Mouse (Mus musculus) lung, adult 2 months (tissue): ENCODE results near the gene Eea1. TPM values are rescaled to one million over a fixed set of nuclear protein-coding genes. Genes with fewer than 3 reads are reported as not detected.
"Not testable (repeated sequence)": the region's sequence is repeated elsewhere in the genome, so short reads cannot be mapped to it uniquely, and the experiment has no call there.

Experiments used
- DNase-seq: peaks from one replicate; pipeline ENCODE4 v3.0.0; 2022
- H3K4me1 ChIP-seq: fragments of 200-500 bp; 2 replicates; pipeline ENCODE4 v1.6.1; 2011; ENCODE audit warnings: low read length; ENCODE audit not compliant: control insufficient read depth, insufficient read depth
- H3K4me3 ChIP-seq: fragments of 200-500 bp; replicated peaks from 2 replicates; pipeline ENCODE3; 2011; ENCODE audit warnings: low read depth, mild to moderate bottlenecking, control low read depth, low read length; ENCODE audit errors: extremely low read depth
- CTCF ChIP-seq: fragments of 200-500 bp; IDR thresholded peaks from 2 replicates; pipeline ENCODE4 v1.5.1; 2011; ENCODE audit warnings: mild to moderate bottlenecking, low read length, control low read depth; ENCODE audit not compliant: insufficient read depth
- POLR2A ChIP-seq: fragments of 200-500 bp; IDR thresholded peaks from 2 replicates; pipeline ENCODE4 v1.6.1; 2011; ENCODE audit warnings: low read depth, mild to moderate bottlenecking, control low read depth, low read length, borderline replicate concordance; ENCODE audit errors: extremely low read depth
- WGBS: fragments of 180-500 bp; shearing (Covaris S2); methylation state at CpG from one replicate; pipeline ENCODE4 v1.1.7; 2018; 5-methylcytosine and 5-hydroxymethylcytosine counted together
- polyA plus RNA-seq: library from polyadenylated mRNA; depleted of rRNA; stranded (reverse); fragments of >200 nt; gene quantifications from 2 replicates; pipeline ENCODE4 v1.2.3, GENCODE M21; 2012

Eea1 gene
- polyA plus RNA-seq, 1 experiment = 5.1 TPM

- 90% methylated on average over 4 of the region's 4 CpGs for WGBS
- no peak for DNase-seq
- H3K4me1 ChIP-seq = no peaks in the 10 kb centered on the region
- no peak overlapping the region for H3K4me3 ChIP-seq
- TF ChIP-seq CTCF = no peak
- no peak for TF ChIP-seq POLR2A
Observed at GRCm38 (mm10) chr10:95909246-95909909, 31.1 kb upstream of the Eea1 start.

DNA sequence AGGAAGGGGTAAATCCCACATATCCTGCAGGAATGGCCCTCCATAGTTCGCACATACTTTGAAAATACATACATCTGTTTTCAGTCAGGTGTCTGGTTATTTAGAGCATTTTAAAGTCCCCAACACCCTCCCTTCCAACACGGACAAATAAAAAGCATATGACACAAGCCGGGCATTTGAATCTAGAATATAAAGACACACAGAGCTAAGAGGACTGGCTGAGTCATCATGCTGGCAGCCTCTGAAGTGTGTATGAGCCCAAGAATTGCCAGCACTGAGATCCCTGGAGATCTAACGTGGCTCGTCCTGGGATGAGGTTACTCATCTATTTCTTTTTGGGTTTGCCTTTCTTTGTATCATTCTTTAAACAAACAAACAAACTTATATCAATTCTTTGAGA lies 29.4 kb upstream of the Eea1 start:
- H3K4me1 ChIP-seq = no peaks in the 10 kb centered on the region
- TF ChIP-seq CTCF = no peak
- TF ChIP-seq POLR2A = no peak
- no peak overlapping the region for H3K4me3 ChIP-seq
- 67% methylated on average over 5 of the region's 5 CpGs for WGBS
- DNase-seq = no peak

DNA sequence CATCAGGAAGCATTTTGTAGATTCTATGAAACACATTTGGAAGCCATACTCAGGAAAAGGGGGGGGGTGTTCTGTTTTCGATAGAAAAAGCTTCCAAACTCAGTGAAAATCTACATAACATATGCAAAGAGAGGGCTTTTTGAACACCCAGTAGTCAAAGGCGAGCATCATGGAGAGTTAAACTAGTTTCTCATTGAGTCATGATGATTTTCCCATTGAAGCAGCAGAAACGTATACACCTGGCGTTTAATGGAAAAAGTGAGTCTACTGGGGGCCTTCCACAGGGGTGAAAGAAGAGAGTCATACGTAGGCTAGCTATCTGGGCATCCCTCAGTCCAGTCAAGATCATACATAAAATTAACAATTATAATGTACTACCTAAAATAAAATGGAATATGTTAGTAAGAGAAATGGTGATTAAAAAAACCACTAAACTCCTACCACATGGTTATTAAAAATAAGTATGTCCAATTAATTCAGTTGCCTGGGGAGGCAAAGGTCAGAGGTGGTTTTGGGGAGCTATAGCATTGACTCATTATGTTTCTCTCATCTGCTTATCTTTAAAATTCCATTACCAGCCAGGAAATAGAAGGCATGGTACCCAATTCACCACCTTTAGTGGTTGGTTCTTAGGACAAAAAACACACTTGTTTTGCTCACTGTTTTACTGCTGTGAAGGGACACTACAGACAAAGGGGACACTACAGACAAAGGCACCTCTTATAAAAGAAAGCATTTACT lies 25.8 kb upstream of the Eea1 start:
- no peak for TF ChIP-seq POLR2A
- TF ChIP-seq CTCF = no peak
- 84% methylated on average over 5 of the region's 5 CpGs for WGBS
- DNase-seq = no peak
- no peak overlapping the region for H3K4me3 ChIP-seq
- no peaks in the 10 kb centered on the region for H3K4me1 ChIP-seq

DNA sequence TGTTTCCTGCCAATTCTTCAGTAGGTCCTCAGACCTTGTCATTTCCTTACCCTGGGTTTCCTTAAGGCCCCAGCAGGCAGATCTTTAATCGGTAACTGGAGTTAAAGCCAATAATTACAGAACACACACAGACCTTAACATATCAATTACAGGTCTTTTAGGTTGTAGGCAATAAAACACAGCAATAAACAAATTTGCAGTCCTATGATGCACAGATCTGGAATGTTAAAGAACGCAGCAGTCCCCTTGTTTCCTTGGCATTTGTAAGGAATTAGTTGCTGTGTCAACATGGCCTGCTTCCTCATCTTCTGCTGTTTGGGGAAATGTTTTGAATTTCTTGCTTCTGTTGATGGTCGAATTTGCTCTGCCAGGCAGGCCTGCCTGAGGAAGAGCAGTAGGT lies 21.7 kb upstream of the Eea1 start:
- H3K4me3 ChIP-seq = no peak overlapping the region
- no peak for DNase-seq
- WGBS = 29% methylated on average over 3 of the region's 3 CpGs
- no peak for TF ChIP-seq POLR2A
- no peak for TF ChIP-seq CTCF
- H3K4me1 ChIP-seq = no peaks in the 10 kb centered on the region

DNA sequence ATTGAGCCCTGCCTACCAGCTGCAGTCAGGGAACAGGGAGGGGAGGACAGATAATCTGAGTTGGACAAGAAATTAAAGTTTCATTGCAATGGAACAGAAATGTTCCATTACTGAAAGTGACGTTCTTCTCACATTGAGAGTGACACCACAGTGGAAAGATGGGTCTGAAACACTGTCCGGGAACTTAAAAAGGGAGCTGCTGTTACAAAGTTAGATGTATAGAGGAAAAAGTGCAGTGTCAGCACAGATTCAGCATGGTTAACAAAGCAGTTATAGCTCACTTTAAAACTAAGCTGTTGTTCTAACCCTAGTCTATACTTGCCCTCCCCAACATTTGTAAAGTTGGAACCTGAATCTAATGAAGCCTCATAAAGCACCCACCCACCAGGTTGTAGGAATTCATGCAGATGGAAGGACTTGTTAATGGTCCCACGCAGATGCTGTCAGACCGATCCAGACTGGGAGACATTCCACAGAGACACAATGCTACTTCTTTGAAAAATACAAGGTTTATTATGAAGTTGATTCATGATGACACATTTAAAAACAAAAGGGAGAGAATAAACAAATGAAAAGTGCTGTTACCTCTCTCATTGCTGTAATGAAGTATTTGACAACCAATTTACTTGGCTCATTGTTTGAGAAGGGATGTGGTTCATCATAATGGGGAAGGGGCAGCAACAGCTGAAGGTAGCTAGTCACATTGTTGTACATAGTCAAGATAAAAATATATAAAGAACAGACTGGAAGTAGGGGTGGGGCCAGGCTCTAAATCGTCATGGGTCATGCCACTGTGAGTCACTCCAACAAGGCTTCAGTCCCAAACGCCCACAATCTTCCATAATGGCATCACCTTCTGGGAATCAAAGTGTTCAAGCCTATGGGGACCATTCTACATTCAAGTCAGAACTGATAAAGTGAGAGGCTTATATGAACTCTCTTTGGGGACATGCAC lies 16.9 kb upstream of the Eea1 start:
- no peak for TF ChIP-seq POLR2A
- no peak for TF ChIP-seq CTCF
- WGBS = 67% methylated on average over 6 of the region's 6 CpGs
- Histone ChIP-seq H3K4me3 (no peak overlapping the region), H3K4me1 (no peaks in the 10 kb centered on the region)
- no peak for DNase-seq

DNA sequence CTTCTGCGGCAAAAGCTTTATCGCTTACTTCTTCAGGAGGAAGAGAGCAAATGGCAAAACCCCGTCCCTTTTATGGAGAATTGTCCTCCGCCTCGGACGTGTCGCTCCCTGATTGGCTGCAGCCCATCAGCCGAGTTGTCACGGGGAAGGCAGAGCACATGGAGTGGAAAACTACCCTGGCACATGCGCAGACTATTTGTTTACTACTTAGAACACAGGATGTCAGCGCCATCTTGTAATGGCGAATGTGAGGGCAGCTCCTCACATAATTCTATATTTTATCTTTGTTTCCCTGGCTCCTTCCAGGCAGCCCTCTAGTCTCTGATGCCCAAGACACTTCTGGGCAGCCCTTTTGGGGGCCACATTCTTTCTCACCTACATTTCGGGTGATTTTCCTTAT lies 6.8 kb upstream of the Eea1 start:
- not testable (repeated sequence) for DNase-seq, H3K4me3 ChIP-seq, H3K4me1 ChIP-seq
- 91% methylated on average over 13 of the region's 13 CpGs for WGBS

GRCm38 (mm10) chr10:95940901-95941767 lies 684 bp downstream of the Eea1 start:
- Histone ChIP-seq H3K4me3 (peak overlapping the region; percentile 99), H3K4me1 (peaks cover 11% of the 10 kb centered on the region; the same call in 1 of the 2 replicates)
- TF ChIP-seq POLR2A (no peak), CTCF (no peak)
- WGBS = 2% methylated on average over 68 of the region's 69 CpGs
- DNase-seq = no peak

DNA sequence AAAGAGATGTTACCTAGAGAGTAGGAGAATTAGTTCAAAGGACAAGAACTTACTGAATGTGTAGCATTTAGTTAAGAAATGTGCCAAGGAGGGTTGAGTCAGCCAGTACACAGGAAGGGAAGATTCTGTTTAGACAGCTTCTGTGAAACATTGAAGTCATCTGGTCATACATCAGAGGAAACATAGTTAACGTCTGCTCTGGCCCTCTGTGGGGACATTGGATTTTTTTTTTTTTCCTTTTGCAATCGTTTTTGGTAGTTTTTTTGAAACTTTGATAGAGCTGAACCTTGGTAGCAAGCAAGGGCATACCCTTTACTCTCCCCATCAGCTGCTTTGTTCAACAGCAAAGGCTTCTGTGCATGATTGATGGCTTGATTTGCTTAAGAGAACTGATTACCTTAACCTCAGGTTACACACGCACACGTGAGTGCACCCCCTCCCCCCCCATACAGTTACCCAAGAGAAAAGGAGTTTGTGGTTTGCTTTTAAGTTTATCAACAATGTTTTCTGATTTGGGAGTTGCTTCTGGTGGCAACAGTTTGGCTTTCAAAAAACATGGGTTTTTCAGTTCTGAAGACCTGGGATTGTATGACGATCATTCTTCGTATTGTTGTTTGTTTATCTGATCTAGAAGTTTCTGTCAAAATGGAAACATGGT lies 1.4 kb downstream of the Eea1 start:
- H3K4me3 ChIP-seq = peak overlapping the region; percentile 99

More for the DNA sequence above, 1.4 kb downstream of the Eea1 start:
- TF ChIP-seq CTCF (no peak), POLR2A (no peak)
- H3K4me1 ChIP-seq = peaks cover 11% of the 10 kb centered on the region; the same call in 1 of the 2 replicates
- 30% methylated on average over 6 of the region's 6 CpGs for WGBS
- no peak for DNase-seq
